Mouse (Mus musculus): ENCODE data around the gene Idua.

The Idua gene

DNA sequence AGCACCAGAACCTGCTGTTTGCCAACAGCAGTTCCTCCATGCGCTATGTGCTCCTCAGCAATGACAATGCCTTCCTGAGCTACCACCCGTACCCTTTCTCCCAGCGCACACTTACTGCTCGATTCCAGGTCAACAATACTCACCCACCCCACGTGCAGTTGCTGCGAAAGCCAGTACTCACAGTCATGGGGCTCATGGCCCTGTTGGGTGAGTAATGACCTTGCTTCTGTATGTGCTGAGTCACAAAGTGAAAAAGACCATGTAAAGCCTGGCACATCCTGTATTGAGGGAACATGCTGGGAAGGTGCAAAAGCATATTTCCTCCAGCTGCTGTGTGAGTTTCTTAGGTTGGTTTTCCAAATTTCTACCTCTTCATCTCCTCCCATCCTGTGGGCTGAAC, 20.7 kb downstream of the Idua start:
- DNase-seq (ENCODE audit: low read depth, low spot score) = no peak

DNA sequence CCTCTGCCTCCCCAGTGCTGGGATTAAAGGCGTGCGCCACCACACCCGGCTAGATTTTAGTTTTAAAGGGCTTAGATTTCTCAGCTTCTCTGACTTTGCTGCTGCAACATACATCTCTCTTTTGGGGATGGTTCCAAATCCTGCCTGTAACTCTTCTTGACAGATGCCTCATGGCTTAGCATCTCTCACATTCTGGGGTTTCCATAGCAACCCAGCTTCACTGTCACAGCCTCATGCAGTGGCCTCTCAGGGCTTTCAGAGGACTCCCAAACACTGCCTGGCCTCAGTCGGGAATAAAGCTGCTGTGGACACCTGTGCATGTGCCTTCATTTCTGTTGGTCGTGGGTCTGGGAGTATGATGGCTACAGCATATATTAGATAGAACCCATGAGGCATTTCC, 29.0 kb downstream of the Idua start:
- DNase-seq (ENCODE audit: low read depth, low spot score) = no peak

DNA sequence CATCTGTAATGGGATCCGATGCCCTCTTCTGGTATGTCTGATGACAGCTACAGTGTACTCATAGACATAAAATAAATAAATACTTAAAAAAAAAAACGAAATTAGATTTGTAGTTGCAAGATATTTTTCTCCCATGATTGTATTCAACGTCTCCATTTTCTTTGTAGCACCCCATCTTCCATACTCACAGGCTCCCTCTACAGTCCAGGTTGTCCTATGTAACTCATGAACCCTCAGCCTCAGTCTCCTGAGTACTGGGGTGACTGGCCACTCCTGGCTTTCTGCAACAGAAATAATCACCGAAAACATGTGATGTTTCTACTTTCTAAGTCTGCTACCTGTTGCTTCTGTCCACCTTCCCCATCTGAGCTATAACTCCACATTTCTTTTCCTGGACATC, 31.0 kb downstream of the Idua start:
- DNase-seq (ENCODE audit: low read depth, low spot score) = peak; percentile 48

DNA sequence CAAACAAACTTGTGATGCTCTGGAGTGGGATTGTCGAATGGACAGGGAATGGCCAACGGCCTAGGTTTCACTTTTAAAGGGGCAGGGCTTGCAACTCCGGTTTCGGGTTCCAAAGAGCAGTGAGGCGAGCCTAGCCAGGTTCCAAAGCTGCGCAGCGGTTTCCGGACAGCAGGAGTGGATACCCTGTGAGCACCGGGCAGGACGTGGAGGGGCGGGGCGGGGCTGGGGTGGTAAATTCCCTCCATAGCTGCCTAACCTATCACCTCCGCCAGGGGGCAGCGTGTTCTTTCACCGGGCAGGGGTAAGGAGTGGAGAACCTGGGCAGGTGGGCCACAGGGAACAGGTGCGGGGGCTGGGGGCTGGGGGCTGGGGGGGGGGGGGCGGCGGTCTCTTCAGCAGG, 32.1 kb downstream of the Idua start, which contains the start of gene Fgfrl1:
Gene Fgfrl1, plus strand, starts transcription at position 112 of the 400 bp plus-strand sequence.
- DNase-seq (ENCODE audit: low read depth, low spot score) = peak; percentile 79

DNA sequence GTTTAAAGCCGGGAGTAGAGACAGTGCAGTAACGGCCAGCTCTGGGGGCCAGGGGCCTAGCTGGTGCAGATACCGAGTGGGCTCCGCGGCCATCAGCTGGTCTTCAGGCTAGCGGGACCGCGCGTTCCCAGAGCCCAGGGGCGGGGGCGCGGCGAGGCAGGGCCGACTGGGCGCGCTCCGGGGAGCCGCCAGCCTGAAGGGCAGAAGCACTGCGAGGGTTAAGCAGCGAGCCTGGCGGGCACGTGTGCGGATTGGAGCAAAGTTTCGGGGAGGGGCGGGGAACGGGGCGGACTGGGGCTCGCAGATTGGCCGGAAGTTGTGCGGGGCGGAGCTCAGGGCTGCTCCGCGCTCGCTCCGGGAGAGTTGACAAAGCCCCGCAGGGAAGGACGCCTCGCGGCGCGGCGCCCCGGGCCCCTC, 33.7 kb downstream of the Idua start:
- peak; percentile 93 for DNase-seq (ENCODE audit: low read depth, low spot score)

DNA sequence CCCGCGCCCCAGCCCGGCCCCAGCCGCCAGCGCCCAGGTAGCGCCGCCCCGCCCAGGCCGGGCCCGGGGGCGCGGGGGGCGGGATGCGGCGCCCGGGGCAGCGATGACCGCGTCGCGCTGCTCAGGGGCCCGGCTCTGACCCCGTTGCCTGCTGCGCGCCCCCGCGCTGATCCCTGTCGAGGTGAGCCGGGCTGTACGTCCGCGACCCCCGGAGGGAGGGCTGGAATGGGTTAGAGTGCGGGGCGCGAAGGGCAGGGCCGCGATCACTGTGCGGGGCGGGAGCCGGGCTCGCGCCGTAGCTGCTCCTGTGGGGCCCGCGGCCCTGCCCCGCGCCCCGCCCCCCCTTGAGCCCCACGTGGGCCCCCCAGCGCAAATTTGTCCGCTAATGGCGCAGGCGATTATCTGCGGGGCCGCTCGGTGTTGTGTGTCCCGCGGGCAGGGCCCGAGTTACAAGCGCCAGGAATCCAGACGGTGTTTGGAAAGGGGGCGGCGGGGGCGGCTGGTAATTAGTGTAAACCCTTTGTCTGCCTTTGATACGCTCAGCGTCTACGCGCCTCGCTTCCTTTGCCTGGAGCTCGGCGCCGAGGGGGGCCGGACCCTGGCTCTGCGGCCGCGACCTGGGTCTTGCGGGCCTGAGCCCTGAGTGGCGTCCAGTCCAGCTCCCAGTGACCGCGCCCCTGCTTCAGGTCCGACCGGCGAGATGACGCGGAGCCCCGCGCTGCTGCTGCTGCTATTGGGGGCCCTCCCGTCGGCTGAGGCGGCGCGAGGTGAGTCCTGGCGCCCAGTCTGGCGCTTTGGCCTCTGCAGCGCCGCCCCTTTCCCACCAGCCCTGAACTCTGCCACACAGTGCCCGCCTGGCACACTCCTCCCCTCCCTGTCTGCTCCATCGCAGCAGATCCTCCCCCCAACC, 34.5 kb downstream of the Idua start:
- peak; percentile 47 for DNase-seq (ENCODE audit: low read depth, low spot score)

DNA sequence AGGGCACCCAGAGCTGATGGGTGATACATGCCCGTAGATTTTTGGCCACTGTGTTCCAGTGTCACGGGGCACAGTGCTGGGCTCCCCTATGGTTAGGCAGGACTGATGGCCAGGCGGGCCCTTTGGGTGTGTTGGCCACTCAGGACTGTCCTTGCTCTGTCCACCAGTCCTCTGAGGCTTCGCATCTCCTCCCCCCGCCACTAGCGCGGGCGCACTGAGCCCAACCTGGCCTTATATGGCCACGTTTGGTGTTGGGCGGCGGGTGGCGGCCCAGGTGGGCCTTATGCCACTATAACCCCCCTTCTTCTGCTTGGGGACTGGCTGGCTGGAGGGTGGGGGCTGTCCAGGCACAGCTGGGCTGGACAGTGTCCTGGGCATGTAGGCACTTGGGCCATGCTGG, 35.7 kb downstream of the Idua start:
- no peak for DNase-seq (ENCODE audit: low read depth, low spot score)

DNA sequence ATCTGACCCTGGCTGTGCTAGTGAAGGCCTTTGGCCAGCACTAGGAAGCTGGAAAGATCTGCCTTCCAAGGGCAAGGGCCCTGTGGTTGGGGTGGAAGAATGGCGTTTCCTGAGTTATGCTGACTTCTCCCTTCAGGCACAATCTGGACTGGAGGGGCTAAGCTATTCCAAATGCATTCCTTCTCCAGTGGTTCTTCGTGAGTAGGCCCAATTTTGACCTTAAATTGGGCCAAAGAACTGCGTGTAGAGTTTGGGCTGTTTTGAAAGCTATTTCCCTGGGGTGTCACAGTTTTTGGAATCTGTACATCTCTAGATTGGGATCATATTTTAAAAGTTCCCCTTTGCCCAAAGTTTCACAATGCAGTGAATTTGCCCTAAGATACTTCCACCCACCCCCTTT, 36.4 kb downstream of the Idua start:
- no peak for DNase-seq (ENCODE audit: low read depth, low spot score)

DNA sequence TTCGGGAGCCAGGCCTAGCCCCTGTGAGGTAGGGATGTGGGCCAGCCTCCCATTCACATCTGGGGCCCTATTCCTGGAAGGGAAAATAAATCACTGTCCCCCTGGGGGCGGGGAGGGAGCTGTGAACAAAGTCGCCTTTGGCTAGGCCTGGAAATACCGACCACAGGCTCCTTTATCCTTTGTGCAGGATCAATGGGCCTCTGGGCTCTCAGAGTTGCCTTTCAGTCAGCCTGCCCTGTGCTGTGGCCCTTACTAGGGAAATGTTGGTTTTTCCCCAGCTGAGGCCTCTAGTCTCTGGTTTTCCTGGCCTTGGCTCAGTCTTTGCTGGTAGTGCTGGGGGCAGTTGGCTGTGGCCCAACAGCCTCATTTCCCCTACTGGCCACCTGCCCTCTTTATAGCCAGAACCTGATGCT, 37.2 kb downstream of the Idua start:
- DNase-seq (ENCODE audit: low read depth, low spot score) = no peak

DNA sequence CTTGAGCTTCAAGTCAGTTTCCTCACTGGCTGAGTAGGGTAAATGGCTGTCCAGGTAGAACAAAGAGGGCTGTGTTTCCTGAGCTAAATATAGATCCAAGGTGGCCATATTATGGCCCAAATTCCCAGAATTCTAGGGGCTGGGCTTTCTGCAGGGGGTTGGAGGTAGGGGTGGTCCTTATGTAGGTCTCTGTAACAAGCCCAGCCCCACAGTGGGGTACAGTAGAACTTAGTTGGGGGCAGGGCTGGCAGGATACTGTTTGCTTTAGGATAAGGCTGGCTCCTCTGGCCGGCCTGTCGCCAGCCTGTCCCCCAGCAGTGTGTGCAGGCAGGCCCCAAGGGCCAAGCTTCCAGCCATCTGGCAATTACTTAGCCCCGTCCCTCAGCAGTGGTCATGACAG, 40.2 kb downstream of the Idua start:
- no peak for DNase-seq (ENCODE audit: low read depth, low spot score)

DNA sequence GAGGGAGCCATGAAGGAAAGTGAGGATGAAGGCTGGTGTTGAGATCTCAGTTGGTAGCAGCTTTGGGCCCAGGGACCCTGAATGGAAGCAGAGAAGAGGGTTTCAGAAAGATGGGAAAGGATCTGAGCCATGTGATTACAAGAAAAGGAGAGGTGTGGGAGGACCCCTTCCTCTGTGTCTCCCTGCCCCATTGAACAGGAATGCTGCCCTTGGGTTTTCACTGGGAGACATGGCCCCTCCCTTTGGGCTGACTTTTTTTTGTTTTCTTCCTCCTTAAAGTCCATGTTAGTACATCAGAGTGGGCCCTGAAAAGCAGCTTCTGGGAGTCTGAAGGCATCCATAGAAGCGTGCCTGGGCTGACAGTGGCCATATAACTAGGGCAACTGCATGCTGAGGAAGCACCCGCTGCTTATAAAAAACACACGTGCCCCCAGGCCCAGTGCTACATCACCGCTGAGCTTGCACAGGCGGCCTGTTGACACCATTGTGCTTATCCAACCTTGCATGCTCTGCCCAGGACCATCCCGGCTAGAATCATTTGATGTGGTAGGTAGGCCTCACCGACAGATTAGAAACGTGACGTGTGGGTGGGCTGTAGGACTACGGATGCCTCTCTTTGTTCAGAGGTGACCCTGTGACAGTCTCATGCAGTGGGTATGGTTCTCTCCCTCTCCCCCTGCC, 41.4 kb downstream of the Idua start:
- DNase-seq (ENCODE audit: low read depth, low spot score) = no peak

DNA sequence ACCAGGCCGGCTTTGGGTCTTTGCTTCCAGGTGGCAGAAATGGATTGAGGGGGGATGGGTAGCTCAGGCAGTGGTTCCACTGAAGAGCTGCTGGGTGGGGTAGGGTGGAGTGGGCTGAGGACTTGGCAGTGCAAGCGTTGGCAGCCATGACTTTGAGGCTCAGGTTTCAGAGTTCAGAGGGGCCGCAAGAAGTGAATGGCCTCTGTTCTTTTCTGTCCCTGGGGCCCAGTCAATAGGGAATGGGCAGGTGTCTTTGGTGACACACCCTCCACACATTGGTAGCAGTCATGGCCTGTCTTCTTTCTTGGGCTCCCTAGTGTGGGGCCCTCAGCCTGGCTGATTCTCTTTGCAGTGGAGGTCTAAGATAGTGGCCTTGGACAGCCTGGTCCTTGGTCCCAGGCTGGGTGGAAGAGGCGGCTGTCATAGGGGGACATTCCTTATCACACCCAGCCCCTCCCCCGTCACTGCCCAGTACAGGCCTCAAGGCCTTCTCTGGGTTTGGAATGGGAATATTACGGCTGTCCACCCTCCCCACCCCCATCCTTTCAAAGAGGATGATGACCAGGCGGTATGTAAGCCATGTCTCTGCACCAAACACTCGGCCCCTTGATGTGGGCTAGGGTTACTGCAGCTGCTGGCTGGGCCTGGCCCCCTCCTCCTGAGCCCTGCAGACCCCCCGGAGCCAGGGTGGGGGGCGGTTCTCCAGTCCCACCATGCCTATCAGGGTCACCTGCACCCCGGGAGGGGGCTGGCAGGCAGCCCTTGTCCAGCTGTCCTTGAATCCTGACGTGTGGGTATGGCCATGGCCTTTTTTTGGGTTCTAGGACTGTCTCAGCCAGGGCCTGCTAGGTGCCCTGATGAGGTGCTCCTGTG, 43.9 kb downstream of the Idua start:
- no peak for DNase-seq (ENCODE audit: low read depth, low spot score)

DNA sequence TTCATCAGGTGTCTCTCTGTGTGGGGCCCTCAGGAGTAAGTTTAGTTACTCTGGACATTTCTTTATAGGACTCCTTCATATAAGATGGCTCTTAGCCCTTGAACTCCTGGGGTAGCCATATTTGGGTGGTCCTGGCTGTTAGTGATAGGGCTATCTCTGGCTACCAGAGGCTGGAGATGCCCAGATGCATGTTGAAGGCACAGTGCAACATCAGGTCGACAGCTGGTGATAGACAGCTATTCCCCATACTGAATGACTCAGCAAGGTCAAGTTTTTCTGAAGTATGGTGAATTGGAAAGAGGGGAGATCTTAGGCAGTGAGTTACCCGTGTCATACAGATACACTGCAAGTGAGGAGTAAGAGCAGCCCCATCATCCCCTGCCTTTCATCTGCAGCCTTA, 47.6 kb downstream of the Idua start:
- DNase-seq (ENCODE audit: low read depth, low spot score) = no peak

DNA sequence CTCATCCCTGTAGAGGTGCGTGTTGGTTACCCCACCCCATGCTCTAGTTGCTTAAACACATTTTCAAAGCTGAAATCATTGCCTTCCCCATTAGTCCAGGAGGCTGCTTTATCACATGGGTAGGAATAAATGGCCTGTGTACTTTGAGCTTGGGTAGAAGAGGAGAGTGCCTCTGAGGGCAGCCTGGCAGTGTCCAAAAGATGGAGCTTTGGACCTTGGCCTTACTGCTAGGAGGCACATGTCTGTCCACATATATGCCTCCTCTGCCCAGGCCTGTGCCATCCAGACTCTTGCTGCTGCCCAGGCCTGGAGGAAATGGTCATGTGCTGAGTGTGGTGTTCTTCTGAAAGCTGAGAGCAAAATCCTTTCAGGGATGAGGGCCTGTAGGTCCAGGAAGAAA, 48.3 kb downstream of the Idua start:
- no peak for DNase-seq (ENCODE audit: low read depth, low spot score)

DNA sequence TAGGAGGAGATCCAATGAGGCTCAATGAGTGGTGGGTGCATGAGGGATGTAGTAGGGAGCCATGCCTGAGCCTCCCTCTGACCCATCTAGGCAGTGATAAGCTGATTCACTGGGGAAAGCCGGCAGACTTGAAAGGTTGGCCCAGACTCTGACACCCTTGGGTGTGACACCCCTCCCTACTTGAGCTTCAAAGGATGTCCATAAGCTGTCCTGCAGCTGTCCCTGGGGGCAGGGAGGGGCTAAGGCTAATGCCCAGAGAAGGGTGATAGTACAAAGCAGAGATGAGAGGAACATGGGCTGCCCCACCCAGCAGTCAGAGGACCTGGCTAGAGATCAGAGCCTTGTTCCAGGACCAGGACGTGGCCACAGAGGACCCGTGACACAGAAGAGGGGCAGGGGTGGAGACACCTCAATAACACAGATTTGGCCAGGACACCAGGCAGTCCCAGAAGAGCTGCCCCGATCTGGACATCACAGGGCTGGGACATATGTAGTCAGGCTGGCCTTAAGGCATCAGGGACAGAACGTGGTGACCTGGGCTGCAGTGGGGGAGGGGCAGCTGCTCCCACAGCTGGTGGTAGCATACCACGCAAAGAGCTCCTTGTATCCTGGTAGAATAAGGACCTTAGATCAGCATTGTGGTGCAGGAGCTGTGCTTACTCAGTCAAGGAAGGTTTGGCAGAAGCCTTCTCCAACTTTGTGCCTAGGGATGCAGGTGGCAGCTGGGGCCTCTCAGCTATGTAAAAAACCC, 49.0 kb downstream of the Idua start:
- DNase-seq (ENCODE audit: low read depth, low spot score) = no peak

DNA sequence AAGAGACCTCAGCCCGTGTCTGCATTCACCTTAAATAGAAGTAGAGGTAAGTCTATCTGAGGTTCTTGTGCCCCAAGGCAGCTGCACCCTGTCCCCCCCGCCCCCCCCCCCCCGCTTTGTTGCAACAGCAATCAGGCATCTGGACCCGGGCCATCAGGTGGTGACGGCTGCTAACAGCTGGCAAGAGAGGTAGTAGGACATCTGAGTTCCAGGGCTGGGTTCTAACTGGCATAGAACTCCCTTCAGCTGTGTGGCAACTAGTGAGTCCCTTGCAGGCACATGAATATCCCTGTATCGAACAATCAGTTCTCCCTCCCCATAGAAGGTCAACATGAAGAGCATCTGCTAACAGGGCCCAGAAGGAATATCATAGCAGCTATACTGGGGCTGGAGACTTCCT, 51.8 kb downstream of the Idua start:
- DNase-seq (ENCODE audit: low read depth, low spot score) = no peak

DNA sequence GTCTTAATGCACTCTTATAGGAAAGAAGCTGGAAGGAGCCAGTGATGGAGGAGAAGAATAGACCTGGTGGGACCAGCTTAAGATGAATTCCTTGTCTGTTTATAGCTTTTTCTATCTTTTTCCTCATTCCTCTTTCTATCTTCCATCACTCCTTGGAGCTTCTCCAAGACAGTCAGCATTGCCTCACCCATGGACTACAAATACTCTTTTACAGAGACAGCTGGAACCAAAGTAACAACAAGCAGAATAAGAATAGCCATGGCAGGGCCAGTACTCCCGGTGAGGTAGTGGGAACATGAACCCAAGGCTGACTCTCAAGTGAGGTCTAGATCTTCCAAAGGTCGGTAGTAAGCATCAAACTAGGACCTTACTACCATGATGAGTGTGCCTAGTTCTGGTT, 53.0 kb downstream of the Idua start:
- no peak for DNase-seq (ENCODE audit: low read depth, low spot score)

DNA sequence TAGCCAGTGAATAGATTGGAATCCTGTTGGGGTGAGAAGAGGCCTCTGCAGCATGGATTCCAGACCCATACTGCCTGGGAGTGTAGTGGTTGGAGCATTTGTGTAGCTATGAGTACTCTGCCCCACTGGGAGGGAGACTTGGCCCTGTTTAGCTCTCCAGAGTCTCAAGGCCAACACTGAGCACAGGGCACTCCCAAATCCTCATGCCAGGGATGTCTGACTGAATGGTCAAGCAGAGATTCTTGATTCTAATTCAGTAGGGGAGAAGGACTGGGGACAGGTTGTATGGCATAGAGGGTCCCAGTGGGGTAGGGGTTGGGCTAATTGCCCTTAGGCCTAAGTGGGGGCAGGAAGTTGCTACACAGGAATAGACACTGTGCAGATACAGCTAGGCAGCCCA, 53.6 kb downstream of the Idua start:
- no peak for DNase-seq (ENCODE audit: low read depth, low spot score)

DNA sequence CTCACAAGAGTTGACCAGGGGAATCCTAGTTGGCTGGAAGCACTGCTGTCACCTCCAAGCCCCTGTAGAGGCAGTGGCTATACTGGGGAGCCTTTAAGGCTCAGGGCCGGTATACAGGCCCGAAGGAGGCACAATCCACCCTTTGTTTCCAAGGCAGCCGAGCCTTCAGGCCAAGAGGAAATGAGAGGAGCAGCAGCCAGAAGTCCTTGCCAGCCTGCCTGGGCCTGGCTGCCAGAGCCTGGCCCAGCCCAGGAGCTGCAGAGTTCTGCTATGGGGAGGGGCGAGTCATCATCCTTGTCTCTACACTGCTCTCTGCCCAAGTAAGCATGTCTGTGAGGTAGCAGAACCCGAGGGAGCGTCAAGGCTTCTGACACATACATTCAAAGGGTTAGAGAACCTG, 54.0 kb downstream of the Idua start:
- DNase-seq (ENCODE audit: low read depth, low spot score) = no peak

DNA sequence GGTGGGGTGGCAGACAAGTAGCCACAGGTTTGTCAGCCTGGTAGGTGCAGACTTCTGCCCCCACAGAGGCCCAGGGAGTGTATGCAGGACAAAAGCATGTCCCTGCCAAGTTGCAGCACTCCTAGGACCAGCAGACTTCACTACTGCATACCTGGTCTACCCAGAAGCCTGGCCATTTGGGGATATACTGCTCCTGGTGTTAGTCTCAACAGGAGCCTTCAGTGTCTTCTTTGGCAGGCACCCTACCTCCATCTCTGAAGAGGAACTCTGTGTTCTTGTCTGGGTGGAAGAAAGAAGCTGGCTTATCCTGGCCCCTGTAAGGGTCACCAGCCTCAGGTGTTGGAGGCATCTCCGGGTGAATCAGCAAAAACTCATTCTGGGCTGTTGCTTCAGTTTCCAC, 55.8 kb downstream of the Idua start:
- DNase-seq (ENCODE audit: low read depth, low spot score) = no peak

DNA sequence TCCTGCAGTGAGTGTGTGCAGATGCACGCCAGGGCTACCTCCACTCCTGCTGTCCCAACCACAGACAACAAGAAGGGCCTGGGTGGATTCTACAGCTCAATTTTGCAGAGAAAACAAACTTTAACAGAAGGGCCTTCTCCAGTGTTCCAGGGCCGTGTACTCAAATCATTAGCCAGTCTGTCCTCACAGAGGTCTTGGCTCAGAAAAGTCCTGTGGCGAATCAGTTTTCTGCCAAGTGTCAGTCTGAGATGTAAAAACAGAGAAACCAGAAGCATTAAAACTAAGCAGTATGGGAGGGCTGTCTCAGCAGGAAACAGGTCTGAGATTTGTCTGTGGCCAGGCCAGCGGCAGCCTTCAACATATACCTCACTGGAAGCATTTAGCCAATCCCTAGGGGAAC, 57.9 kb downstream of the Idua start:
- no peak for DNase-seq (ENCODE audit: low read depth, low spot score)
